Mouse (Mus musculus) kidney, adult 2 months (tissue): ENCODE results near the gene Rin1. TPM values are rescaled to one million over a fixed set of nuclear protein-coding genes. Genes with fewer than 3 reads are reported as not detected.
"Not testable (repeated sequence)": the region's sequence is repeated elsewhere in the genome, so short reads cannot be mapped to it uniquely, and the experiment has no call there.

Experiments used
- DNase-seq: peaks from one replicate; pipeline ENCODE4 v3.0.0; 2021
- H3K27ac ChIP-seq: fragments of 200-500 bp; 2 replicates; pipeline ENCODE4 v1.5.1; 2012; ENCODE audit warnings: low read depth, low read length, control low read depth, inconsistent platforms; ENCODE audit not compliant: insufficient read depth
- H3K27me3 ChIP-seq: fragments of 200-500 bp; replicated peaks from 2 replicates; pipeline ENCODE4 v1.6.1; 2012; ENCODE audit warnings: mild to moderate bottlenecking, moderate library complexity, low read length, inconsistent platforms; ENCODE audit not compliant: control insufficient read depth, insufficient read depth
- H3K36me3 ChIP-seq: fragments of 200-500 bp; 2 replicates; pipeline ENCODE4 v1.6.1; 2012; ENCODE audit warnings: mild to moderate bottlenecking, moderate library complexity, low read length, inconsistent platforms; ENCODE audit not compliant: control insufficient read depth, insufficient read depth
- H3K4me1 ChIP-seq: fragments of 200-500 bp; 2 replicates; pipeline ENCODE4 v1.6.1; 2011; ENCODE audit warnings: low read length; ENCODE audit not compliant: control insufficient read depth, insufficient read depth
- H3K4me3 ChIP-seq: fragments of 200-500 bp; 2 replicates; pipeline ENCODE4 v1.5.1; 2011; ENCODE audit warnings: mild to moderate bottlenecking, low read depth, low read length, control low read depth; ENCODE audit not compliant: insufficient read depth
- CTCF ChIP-seq: fragments of 200-500 bp; conservative IDR thresholded peaks from 2 replicates; pipeline ENCODE4 v1.5.1; 2011; ENCODE audit warnings: low read depth, mild to moderate bottlenecking, control low read depth, low read length, moderate library complexity, mixed read lengths; ENCODE audit not compliant: insufficient read depth, insufficient read length
- POLR2A ChIP-seq: fragments of 200-500 bp; IDR thresholded peaks from one replicate; pipeline ENCODE4 v1.6.1; 2011; ENCODE audit warnings: low read depth, low read length, control low read depth
- WGBS: fragments of 180-500 bp; shearing (Covaris S2); methylation state at CpG from one replicate; pipeline ENCODE4 v1.1.7; 2018; 5-methylcytosine and 5-hydroxymethylcytosine counted together
- polyA plus RNA-seq: library from polyadenylated mRNA; depleted of rRNA; stranded (reverse); fragments of >200 nt; gene quantifications from 2 replicates; pipeline ENCODE4 v1.2.3, GENCODE M21; 2012

The Rin1 gene
- polyA plus RNA-seq, 1 experiment: 2.8 TPM

DNA sequence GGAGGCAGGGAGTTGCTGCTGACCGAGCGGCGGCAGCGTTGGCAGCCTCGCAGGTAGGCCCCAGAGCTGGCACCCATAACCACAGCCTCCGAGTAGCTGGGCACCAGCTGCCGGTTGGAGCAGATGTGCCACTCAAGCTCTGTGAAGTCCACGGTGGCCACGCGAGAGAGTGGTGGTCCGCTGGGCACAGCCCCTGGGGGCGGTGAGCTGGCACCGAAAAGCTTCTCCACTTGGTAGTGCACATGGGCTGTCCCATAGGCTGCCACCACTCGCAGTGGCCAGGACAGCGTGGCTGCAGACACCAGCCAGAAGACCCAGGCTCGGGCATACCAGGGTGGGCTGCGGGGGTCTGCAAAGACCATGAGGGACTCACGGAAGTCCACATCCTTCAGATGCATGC, 31.7 kb downstream of the Rin1 start:
- no peak overlapping the region for H3K27ac ChIP-seq
- H3K27me3 ChIP-seq: no peaks in the 10 kb centered on the region
- no peak overlapping the region for H3K4me3 ChIP-seq
- H3K36me3 ChIP-seq: no peaks in the 10 kb centered on the region
- WGBS: 54% methylated on average over 18 of the region's 18 CpGs
- TF ChIP-seq CTCF (no peak), POLR2A (no peak)
- DNase-seq: no peak
- 0 out of 2 replicates have a peak, but pooled peaks cover 3% of the 10 kb centered on the region for H3K4me1 ChIP-seq

DNA sequence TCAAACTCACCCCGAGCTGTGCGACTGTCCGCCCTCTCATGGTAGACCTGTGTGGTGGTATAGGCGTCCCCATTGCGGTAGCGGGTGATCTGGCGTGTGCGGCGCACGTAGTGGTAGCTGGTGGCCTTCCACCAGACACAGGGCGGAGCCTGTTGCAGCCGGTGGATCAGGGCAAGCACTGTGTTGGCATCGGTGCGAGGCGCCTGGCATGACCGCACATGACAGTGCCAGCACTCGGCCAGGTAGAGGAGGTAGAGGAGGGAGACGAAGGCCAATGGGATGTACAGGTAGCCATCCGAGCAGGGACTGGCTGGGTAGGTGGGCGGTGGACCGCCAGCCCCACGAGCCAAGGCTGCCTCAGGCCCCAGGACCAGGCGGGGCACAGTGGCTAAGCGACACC, 32.3 kb downstream of the Rin1 start:
- no peak overlapping the region for H3K27ac ChIP-seq
- 67% methylated on average over 24 of the region's 24 CpGs for WGBS
- DNase-seq: no peak
- H3K4me1 ChIP-seq: peaks cover 7% of the 10 kb centered on the region; the same call in 1 of the 2 replicates
- H3K36me3 ChIP-seq: no peaks in the 10 kb centered on the region
- H3K4me3 ChIP-seq: no peak overlapping the region
- H3K27me3 ChIP-seq: no peaks in the 10 kb centered on the region
- TF ChIP-seq POLR2A (no peak), CTCF (no peak)

DNA sequence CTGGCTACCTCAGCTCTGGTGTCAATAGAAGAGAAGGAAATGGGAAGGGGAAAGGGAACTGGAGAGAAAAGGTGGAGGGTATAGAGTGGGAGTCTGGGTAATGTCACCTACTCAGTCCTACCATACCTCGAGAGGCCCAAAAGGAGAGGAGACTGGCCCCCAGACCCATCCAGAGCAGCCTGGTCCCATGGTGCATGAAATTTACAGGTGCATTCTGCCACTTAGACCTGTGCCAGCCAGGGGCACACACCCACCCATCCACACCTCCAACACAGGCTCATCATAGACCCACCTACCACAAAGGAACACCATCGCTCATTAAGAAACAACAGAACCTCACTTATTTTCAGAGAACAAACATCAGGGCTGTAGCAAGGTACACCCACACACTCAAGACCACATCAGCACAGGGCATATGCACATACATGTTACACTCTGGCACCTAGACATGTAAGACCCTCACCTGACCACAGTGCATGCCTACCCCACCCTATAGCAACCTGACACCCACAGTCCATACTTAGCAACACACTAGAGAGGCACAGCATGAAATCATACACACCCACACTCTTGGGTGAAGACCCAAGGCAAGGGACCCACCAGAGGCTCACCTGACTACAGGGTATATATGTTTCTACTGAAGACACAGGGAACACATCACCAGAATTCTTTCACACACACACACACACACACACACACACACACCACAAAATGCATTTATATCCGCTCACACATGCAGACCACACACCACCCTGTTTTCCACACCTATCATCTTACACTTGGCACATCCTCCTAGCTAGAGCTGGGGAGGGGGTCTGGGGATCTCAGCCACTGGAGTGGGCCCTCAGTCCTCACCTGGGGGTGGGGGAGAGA, 33.9 kb downstream of the Rin1 start:
- H3K4me3 ChIP-seq: no peak overlapping the region

DNA sequence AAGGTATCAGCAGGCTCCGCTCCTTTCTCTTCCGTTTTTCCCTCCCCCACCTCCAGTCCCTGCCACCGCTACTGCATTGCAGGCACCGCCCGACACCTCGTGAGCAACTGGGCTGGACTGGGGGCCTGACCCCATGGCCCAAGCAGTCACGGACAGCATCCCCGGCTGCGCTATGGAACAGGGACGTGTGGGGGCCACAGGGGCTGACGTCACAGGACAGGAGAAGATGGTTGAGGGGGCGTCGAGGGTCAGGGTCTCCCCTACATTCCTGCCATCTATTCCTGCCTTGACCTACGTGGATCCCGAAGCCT, 34.5 kb downstream of the Rin1 start:
- Histone ChIP-seq H3K27me3 (no peaks in the 10 kb centered on the region), H3K4me1 (peaks cover 13% of the 10 kb centered on the region), H3K27ac (no peak overlapping the region), H3K36me3 (no peaks in the 10 kb centered on the region), H3K4me3 (peak overlapping the region; percentile 55)
- no peak for TF ChIP-seq CTCF
- TF ChIP-seq POLR2A: no peak
- DNase-seq: no peak
- WGBS: 5% methylated on average over 15 of the region's 15 CpGs

More for the DNA sequence above, 33.9 kb downstream of the Rin1 start:
- 67% methylated on average over 3 of the region's 3 CpGs for WGBS
- no peaks in the 10 kb centered on the region for H3K27me3 ChIP-seq
- H3K27ac ChIP-seq: no peak overlapping the region
- H3K36me3 ChIP-seq: no peaks in the 10 kb centered on the region
- no peak for DNase-seq
- TF ChIP-seq POLR2A (no peak), CTCF (no peak)
- peaks cover 11% of the 10 kb centered on the region for H3K4me1 ChIP-seq

DNA sequence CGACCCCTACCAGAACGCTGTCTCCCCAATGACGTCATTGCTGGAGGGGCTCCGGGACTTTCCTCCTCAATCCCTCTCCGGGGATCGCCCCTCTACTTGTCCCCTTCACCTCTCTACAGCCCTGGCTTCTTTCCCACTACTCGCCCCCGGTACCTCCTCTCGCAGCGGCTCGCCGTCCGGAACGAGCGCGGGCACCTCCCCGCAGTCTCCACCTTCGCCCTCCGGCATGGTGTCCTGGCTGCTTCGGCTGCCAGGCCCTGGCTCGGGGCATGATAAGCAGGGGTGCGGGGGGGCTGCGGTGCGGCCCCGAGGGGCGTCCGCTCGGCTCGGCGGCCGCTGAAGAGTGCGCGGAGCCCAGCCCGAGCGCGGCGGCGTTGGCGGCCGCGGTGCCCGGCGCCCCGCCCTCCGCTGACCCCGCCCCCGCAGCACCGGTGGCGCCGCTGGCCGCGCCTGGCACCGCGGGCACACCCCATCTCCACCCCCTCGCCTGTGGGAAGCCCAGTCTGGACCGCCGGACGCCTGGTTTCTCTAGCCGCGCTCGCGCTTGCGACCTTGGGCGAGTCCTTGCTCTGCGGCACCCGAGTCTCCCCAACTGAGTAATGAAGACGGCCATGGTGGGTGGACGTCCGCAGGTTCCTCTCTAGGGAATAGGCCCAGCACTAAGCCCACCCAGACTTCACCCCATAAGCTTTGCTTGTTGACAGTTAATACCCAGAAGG, 35.0 kb downstream of the Rin1 start, which contains the start of gene Tmem151a:
TSS of gene Tmem151a (minus strand) at position 387 of the 719 bp plus-strand sequence.
- Histone ChIP-seq H3K4me1 (peaks cover 13% of the 10 kb centered on the region), H3K27me3 (no peaks in the 10 kb centered on the region), H3K36me3 (no peaks in the 10 kb centered on the region), H3K27ac (peak within 1 kb of the TSS; percentile 43; the same call in 1 of the 2 replicates), H3K4me3 (peak within 1 kb of the TSS; percentile 55)
- DNase-seq: peak; percentile 60
- no peak for TF ChIP-seq CTCF
- TF ChIP-seq POLR2A: no peak
- under 1% methylated on average over 66 of the region's 69 CpGs for WGBS

DNA sequence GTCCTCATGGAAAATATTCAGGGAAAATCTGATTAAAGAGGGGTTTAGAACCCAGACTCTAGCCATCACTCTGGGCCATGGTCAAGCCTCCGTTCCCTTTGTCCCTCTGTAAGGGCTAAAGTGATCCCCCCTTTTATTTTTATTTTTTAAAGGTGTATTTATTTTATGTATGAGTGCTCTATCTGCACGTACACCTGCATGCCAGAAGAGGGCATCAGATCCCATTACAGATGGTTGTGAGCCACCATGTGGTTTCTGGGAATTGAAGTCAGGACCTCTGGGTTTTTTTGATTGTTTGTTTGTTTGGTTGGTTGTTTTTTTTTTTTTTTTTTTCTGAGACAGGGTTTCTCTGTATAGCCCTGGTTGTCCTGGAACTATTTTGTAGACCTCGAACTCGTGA, 36.3 kb downstream of the Rin1 start:
- not testable (repeated sequence) for H3K27me3 ChIP-seq

DNA sequence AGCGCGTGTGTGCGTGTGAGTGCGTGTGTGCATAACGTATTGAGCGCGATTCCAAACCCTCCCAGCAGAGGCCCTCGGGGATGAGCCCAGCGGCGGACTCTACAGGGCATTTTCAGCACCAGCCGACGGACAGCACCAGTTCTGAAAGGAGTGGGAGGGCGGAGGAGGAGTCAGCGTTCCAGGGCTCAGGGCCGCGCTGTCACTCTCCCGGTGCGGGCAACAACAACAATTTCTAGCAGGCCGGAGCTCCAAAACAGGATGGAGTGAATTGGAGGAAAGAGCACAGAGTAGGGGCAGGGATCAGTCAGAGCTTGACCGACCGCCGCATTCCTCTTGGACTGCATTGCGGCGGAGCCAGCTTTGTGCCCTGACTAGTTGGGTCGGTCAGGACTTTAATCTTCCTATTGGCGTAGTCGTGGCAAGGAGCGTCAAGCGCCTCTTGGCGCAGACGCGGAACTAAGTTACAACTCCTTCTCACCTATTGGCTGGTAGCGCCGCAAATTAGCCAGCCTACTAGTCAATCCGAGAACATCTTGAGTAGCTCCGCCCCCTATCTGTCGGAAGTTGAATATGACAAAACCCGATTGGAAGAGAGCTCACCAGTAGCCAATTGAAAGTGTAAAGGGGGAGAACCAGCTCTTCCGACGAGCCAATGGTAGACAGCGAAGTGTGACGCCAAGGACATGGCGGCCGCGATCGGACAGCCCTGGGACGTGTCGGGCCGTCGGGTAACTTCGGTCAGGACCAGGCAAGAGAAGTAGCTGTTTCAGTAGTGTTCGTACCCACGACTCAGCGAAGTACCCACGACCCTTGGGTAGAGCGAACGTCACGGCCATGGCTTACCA, 37.8 kb downstream of the Rin1 start, which contains the start of gene Yif1a:
TSS of gene Yif1a (plus strand) at position 655 of the 845 bp plus-strand sequence.
- H3K4me3 ChIP-seq: peak within 1 kb of the TSS; percentile 84
- DNase-seq: peak; percentile 100
- no peaks in the 10 kb centered on the region for H3K27me3 ChIP-seq
- H3K27ac ChIP-seq: peak within 1 kb of the TSS; percentile 64
- H3K36me3 ChIP-seq: no peaks in the 10 kb centered on the region
- under 1% methylated on average over 58 of the region's 58 CpGs for WGBS
- peaks cover 13% of the 10 kb centered on the region for H3K4me1 ChIP-seq
- peak; percentile 57 for TF ChIP-seq CTCF
- TF ChIP-seq POLR2A: peak; percentile 78

More for the DNA sequence above, 36.3 kb downstream of the Rin1 start:
- not testable (repeated sequence) for H3K4me3 ChIP-seq, DNase-seq, H3K27ac ChIP-seq, H3K36me3 ChIP-seq
- 66% methylated on average over 4 of the region's 4 CpGs for WGBS
- H3K4me1 ChIP-seq: peaks cover 13% of the 10 kb centered on the region
